Mouse (Mus musculus) left cerebral cortex, adult 8-10 months (tissue): Measurements from ENCODE around the gene Gm10647. TPM values are rescaled to one million over a fixed set of nuclear protein-coding genes. Genes with fewer than 3 reads are reported as not detected.

Experiments
- DNase-seq, 2 experiments: peaks; one replicate each; pipeline ENCODE4 v3.0.0; 2022; ENCODE audit warnings: low spot score in 2 of 2
- total RNA-seq, 4 experiments: library from RNA; stranded (reverse); gene quantifications; 2 replicates each; pipeline ENCODE4 v1.2.4; 2022

The Gm10647 gene
- total RNA-seq, 4 experiments from 2014 or later: 0.60 to 0.83 (median 0.69) TPM

- DNase-seq: no peak
Observed at GRCm38 (mm10) chr9:66846822-66847221, 50.0 kb downstream of the Gm10647 start.

Other genes with a start within 250 kb of the Gm10647 start
- gene Usp3, start 203.9 kb upstream of the Gm10647 start, total RNA-seq: 10 to 100 TPM; 36.1 to 50.1 (median 42.7) TPM
- gene Car12, start 83.4 kb upstream of the Gm10647 start, total RNA-seq: 10 to 100 TPM; 17.6 to 23.6 (median 19.3) TPM
- gene Aph1b, start 1.5 kb upstream of the Gm10647 start, total RNA-seq: 10 to 100 TPM; 19.1 to 20.4 (median 20.0) TPM
- 10 to 100 TPM in 1 of 4 experiments, 1 to 10 TPM in 3; 5.8 to 10.5 (median 8.4) TPM for gene Aph1c, start 37.7 kb downstream of the Gm10647 start, total RNA-seq
- 10 to 100 TPM; 29.6 to 31.7 (median 30.3) TPM for gene Rab8b, start 122.6 kb downstream of the Gm10647 start, total RNA-seq
- gene Rps27l, start 149.0 kb downstream of the Gm10647 start, total RNA-seq: 10 to 100 TPM; 32.7 to 44.1 (median 37.2) TPM
- 10 to 100 TPM; 16.8 to 18.9 (median 18.3) TPM for gene Lactb, start 178.4 kb downstream of the Gm10647 start, total RNA-seq